In the genomic region with DNA sequence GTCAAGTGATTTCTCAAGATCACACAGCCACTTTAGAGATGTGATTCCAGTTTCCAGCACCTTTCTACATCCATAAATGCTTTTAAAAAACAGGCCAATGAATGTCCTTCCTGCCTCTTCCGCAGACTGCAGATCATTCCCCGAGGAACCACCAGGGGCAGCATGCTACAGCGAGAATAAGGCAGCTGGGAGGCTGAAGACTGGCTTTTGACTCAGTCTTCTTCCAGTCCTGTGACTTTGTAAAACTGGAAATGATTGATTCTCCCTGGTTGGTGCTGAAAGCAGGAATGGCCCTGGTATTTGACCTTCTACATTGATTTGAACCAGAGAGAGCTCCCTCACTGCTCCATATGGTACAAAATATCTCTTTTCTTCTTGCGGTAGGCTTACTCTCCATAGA, we compare ENCODE assay signal across 8 mouse cellular contexts. TPM values are rescaled to one million over a fixed set of nuclear protein-coding genes. Genes with fewer than 3 reads are reported as not detected.
DNase-seq lines count a peak whose midpoint lies in the region; ATAC-seq and TF ChIP-seq lines count a peak whose summit lies in the region.

No protein-coding gene starts in this region.

- peak; percentile 47 to 51 for DNase-seq in cerebellum, adult 18-20 months
- no peak for DNase-seq in cerebellum, adult 9-10 months
- peak; percentile 21 for DNase-seq in ovary, adult 18-20 months (ENCODE audit: low spot score)
- no peak for DNase-seq in ovary, postnatal 10 days (ENCODE audit: low spot score)
- peak; percentile 79 for DNase-seq in embryo, embryonic 10 days (ENCODE audit: low spot score)
- DNase-seq in hindbrain, postnatal 0 days (ENCODE audit: low spot score) = peak; percentile 49
- peak; percentile 84 for DNase-seq in lung, postnatal 10 days
- DNase-seq in spleen, postnatal 36 days (ENCODE audit: low spot score in 2 of 2) = peak; percentile 77 to 83

- H3K4me2 ChIP-seq in hindbrain, postnatal 0 days (ENCODE audit: low read depth, low read length) = no peak overlapping the region

- H3K36me3 ChIP-seq in hindbrain, postnatal 0 days (ENCODE audit: insufficient read depth, low read length) = no peaks in the 10 kb centered on the region

- TF ChIP-seq CTCF in hindbrain, postnatal 0 days (IDR thresholded peaks at IDR 0.05; ENCODE audit: low read depth) = peak; percentile 71

- no peak overlapping the region for H3K4me3 ChIP-seq in hindbrain, postnatal 0 days (ENCODE audit: low read length)

- H3K9ac ChIP-seq in hindbrain, postnatal 0 days (replicated peaks; ENCODE audit: low read length) = no peak overlapping the region

- H3K4me1 ChIP-seq in hindbrain, postnatal 0 days (ENCODE audit: insufficient read depth, low read length) = no peaks in the 10 kb centered on the region

- H3K9me3 ChIP-seq in hindbrain, postnatal 0 days (ENCODE audit: low read length) = no peaks in the 10 kb centered on the region

- no peak for ATAC-seq in hindbrain, postnatal 0 days

- 39% methylated on average over 4 of the region's 4 CpGs for WGBS in hindbrain, postnatal 0 days

- no peaks in the 10 kb centered on the region for H3K27me3 ChIP-seq in hindbrain, postnatal 0 days (ENCODE audit: insufficient read depth, low read length)

- no peak overlapping the region for H3K27ac ChIP-seq in hindbrain, postnatal 0 days

RNA-seq across cellular contexts. Expression of gene Dennd4a, which starts 26.3 kb away (rescaled TPM):
- total RNA-seq in hindbrain, postnatal 0 days (2014; rRNA removed) = 15.4 and 17.6 TPM in 2 replicates
- polyA plus RNA-seq in hindbrain, postnatal 0 days (2015; fragmentation: Nextera tagmentation; extraction: Ambion mirVana) = 7.0 and 8.8 TPM in 2 replicates

RNA-seq across cellular contexts. Expression of gene Rab11a, which starts 47.3 kb away (rescaled TPM):
- 153 and 158 TPM in 2 replicates for total RNA-seq in hindbrain, postnatal 0 days (2014; rRNA removed)
- 465 and 469 TPM in 2 replicates for polyA plus RNA-seq in hindbrain, postnatal 0 days (2015; fragmentation: Nextera tagmentation; extraction: Ambion mirVana)

Comparison
In these comparisons a context has a peak if more than half of its experiments do, and no peak if none do; other contexts are left out.
1. DNase-seq: peak in cerebellum, adult 18-20 months (2 of 2), ovary, adult 18-20 months (single experiment), embryo, embryonic 10 days (single experiment), hindbrain, postnatal 0 days (single experiment), lung, postnatal 10 days (single experiment) and spleen, postnatal 36 days (2 of 2); none in cerebellum, adult 9-10 months (single experiment) and ovary, postnatal 10 days (single experiment).